Mouse (Mus musculus) bone marrow, adult 2 months (tissue): Measurements from ENCODE around the gene Rftn1. TPM values are rescaled to one million over a fixed set of nuclear protein-coding genes. Genes with fewer than 3 reads are reported as not detected.

Experiments used
- H3K27ac ChIP-seq: fragments of 200-500 bp; 2 replicates; pipeline ENCODE4 v1.5.1; 2012; ENCODE audit warnings: low read depth, mild to moderate bottlenecking, control low read depth, inconsistent platforms, low read length; ENCODE audit not compliant: control insufficient read depth, poor library complexity, insufficient read depth
- H3K4me1 ChIP-seq: fragments of 200-500 bp; 2 replicates; pipeline ENCODE4 v1.6.1; 2011; ENCODE audit warnings: low read length; ENCODE audit not compliant: control insufficient read depth, insufficient read depth
- H3K4me3 ChIP-seq: fragments of 200-500 bp; replicated peaks from 2 replicates; pipeline ENCODE3; 2011; ENCODE audit warnings: mild to moderate bottlenecking, low read depth, low read length, control low read depth; ENCODE audit not compliant: control insufficient read depth
- CTCF ChIP-seq: fragments of 200-500 bp; IDR thresholded peaks from 2 replicates; pipeline ENCODE4 v1.5.1; 2011; ENCODE audit warnings: low read length, control low read depth; ENCODE audit not compliant: control insufficient read depth, insufficient read depth
- POLR2A ChIP-seq: fragments of 200-500 bp; IDR thresholded peaks from 2 replicates; pipeline ENCODE4 v1.6.1; 2011; ENCODE audit warnings: low read depth, mild to moderate bottlenecking, control low read depth, low read length, borderline replicate concordance; ENCODE audit not compliant: control insufficient read depth
- WGBS: fragments of 180-500 bp; shearing (Covaris S2); methylation state at CpG from one replicate; pipeline ENCODE4 v1.1.7; 2018; 5-methylcytosine and 5-hydroxymethylcytosine counted together
- polyA plus RNA-seq: library from polyadenylated mRNA; stranded (reverse); fragments of >200 nt; gene quantifications from 2 replicates; pipeline ENCODE4 v1.2.4, GENCODE M21; 2011; ENCODE audit warnings: low replicate concordance; ENCODE audit not compliant: missing spikeins, insufficient read depth, insufficient read length

Gene Rftn1
- polyA plus RNA-seq, 1 experiment: 18.0 TPM

DNA sequence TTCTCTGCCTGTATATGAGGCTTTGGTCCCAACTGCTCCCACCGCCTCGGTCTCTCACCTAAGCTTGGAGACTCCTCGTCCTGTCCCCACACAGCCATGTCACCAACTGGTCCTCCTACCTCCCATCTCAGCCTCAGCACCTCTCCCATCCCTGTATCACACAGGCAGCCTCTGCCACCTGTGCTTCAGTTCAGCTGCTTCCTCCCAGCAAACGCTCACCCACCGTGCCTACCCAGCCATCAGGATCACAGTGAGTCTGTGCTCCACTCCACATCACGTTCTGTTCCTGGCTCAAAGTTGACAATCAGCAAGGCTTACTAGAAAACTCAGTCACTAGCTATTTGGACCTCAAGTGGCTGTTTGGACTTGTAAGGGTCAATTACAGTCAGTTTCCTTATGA is 105.8 kb downstream of the Rftn1 start:
- Histone ChIP-seq H3K27ac (no peak overlapping the region), H3K4me1 (no peaks in the 10 kb centered on the region; the same call in 1 of the 2 replicates), H3K4me3 (no peak overlapping the region)
- WGBS: 86% methylated on average over 6 of the region's 6 CpGs
- TF ChIP-seq POLR2A (no peak), CTCF (no peak)

DNA sequence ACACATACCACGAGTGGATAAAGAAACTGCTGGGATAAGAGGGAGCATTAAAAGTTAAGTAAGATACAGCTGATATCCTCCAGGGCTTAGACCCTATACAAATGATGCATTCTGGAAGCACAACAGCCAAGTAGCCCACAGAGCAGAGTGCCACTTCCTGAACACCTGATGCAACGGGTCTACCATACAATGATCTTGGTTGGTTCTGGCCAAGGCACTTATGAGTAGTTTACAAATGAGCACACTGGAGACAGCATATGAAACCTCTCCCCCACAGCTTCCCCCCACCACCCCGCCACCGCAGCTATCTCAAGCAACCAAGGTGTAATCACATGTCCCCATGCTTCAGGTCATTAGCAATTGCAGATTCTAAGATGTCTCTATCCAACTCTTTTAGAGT is 106.5 kb downstream of the Rftn1 start:
- Histone ChIP-seq H3K27ac (no peak overlapping the region), H3K4me3 (no peak overlapping the region), H3K4me1 (no peaks in the 10 kb centered on the region; the same call in 1 of the 2 replicates)
- TF ChIP-seq POLR2A (no peak), CTCF (no peak)
- WGBS: 66% methylated on average over 4 of the region's 4 CpGs

DNA sequence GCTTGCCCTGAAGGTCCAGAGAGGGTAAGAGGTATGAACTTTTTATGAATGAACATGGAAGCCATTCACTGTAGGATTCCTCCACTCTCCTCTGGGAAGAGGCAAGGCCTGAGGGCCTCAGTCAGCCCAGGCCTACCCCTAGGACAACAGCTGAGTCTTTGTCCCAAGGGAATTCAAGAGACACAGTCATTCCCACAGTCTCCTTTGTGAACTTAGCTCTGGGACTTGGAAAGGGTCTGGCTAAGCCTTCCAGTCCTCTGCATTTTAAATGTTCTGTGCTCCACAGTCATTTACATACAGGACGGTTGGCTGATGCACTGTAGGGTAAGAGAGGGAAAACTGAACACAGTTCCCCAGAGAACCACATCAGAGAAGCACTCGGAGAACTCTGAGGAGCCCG is 107.5 kb downstream of the Rftn1 start:
- H3K4me1 ChIP-seq: no peaks in the 10 kb centered on the region; the same call in 1 of the 2 replicates
- TF ChIP-seq POLR2A: no peak
- H3K4me3 ChIP-seq: no peak overlapping the region
- no peak overlapping the region for H3K27ac ChIP-seq
- 81% methylated on average over 3 of the region's 3 CpGs for WGBS

DNA sequence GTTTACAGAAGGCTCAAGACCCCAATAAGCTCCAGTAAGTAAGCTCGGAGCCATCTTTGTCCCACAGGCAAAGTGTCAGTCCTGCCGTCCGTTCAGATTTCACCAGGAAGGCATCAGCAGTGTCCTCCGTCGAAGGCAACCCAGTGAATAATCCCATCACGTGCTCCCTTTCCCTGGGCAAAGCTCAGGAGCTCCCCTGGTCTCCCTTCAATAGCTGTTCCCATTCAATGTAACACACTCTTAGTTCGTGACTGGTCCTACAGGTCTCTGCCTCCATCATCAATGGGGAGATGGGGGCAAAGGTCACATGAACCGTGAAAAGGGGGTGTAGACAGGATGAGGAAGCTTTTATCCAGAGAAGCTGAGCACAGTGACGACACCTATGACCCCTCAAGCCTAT is 108.8 kb downstream of the Rftn1 start:
- WGBS: 85% methylated on average over 9 of the region's 9 CpGs
- H3K4me1 ChIP-seq: no peaks in the 10 kb centered on the region; the same call in 1 of the 2 replicates
- H3K4me3 ChIP-seq: no peak overlapping the region
- no peak overlapping the region for H3K27ac ChIP-seq
- TF ChIP-seq POLR2A (no peak), CTCF (no peak)

DNA sequence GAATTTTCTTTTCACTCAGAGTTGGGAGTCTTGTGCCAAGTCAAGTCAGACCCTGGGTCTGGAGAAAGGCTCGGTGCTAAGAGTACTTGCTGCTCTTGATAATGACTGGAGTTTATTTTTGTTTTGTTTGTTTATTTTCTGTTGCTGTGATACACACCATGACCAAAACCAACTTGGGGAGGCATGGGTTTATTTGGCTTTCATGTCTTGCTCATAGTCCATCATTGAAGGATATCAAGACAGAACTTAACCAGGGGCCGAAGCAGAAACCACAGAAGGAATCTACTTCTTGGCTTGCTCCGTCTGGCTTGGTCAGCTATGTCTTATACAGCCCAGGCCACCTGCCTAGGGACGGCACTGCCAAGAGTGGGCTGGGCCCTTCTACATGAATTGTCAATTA is 109.5 kb downstream of the Rftn1 start:
- TF ChIP-seq CTCF (no peak), POLR2A (no peak)
- 86% methylated on average over 4 of the region's 4 CpGs for WGBS
- Histone ChIP-seq H3K4me1 (no peaks in the 10 kb centered on the region; the same call in 1 of the 2 replicates), H3K27ac (no peak overlapping the region), H3K4me3 (no peak overlapping the region)

DNA sequence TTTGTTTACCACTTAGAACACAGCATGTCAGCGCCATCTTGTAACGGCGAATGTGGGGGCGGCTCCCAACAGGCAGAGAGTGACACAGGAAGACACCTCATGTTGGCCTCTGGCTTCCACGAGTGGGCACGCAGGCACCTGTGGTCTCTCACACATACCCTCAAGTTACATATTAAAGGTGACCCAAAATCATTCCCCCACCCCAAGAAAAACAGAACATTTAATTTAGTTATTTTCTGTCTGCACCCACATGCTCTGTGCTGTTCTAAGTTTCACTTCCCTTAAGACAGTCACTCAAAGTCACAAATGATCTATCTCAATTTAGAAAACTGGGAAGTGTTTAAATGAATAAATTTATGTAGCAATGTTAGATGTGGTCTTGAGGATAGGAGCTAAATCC is 111.7 kb downstream of the Rftn1 start:
- WGBS: 82% methylated on average over 6 of the region's 6 CpGs
- H3K4me3 ChIP-seq: no peak overlapping the region

DNA sequence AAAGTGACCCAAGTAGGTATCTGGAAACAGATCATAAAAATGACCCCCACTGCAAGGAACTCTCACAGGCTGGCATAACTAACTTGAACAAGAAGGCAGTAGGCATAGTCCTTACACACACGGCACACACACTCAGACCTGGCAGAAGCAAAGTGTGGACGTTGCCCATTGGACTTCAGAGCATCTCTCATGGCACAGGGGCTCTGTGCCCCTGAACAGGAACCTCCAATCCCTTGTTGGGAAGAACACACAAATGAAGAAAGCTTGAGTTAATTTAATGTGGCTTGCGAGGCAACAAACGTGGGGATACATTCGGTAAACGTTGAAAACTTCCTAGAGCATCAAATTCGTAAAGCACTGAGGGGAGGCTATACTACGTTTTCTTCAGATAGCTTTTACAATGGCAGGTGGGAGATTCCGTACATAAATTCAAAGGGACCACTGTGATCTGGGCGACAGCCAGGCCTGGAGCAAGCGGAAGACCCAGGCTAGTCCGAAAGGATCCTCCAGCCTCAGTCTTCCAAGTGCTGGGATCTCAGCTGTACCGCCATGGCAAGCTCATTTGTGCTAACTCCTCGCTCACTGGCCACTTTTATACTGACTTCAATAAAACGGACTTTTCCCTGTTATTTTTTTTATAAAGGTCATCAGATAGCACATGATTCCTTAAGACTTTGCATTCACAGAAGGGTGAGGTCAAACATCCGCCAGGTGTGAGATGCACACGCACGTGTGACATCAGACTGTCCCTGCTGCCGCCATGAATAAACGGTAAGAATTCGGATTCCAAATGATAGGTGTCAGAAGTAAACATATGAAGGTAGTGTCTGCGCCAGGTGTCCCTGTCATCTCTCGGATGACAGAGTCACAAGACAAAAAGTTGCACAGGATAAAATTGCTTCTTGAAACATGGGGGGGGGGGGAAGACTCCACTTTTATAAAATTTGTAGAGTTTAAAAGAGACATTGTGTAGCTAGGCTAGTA is 117.2 kb downstream of the Rftn1 start:
- TF ChIP-seq POLR2A: no peak
- no peak for TF ChIP-seq CTCF
- H3K4me3 ChIP-seq: no peak overlapping the region
- WGBS: 94% methylated on average over 23 of the region's 23 CpGs
- H3K4me1 ChIP-seq: peaks cover 1% of the 10 kb centered on the region; the same call in 1 of the 2 replicates
- H3K27ac ChIP-seq: no peak overlapping the region

More for the DNA sequence above, 111.7 kb downstream of the Rftn1 start:
- TF ChIP-seq POLR2A (no peak), CTCF (no peak)
- no peak overlapping the region for H3K27ac ChIP-seq
- no peaks in the 10 kb centered on the region for H3K4me1 ChIP-seq

DNA sequence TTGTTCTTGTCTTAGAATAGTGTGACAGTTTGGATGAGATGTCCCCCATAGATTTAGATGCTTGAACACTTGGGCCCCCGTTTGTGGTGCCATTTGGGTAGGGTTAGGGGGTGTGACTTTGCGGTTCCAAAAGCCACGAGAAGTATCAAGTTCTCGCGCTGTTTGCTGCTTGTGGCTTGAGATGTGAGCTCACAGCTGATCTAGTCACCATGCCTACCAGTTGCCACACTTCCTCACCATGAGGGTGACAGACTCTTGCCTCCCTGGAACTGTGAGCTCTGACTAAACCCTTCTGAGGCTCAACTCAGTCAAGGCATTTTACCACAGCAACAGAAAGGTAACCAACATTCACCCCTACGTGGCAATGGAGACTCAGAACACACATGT is 118.9 kb downstream of the Rftn1 start:
- WGBS: 9% methylated on average over 6 of the region's 6 CpGs
- H3K27ac ChIP-seq: no peak overlapping the region
- peaks cover 1% of the 10 kb centered on the region; the same call in 1 of the 2 replicates for H3K4me1 ChIP-seq
- no peak overlapping the region for H3K4me3 ChIP-seq
- TF ChIP-seq CTCF: no peak
